Mouse (Mus musculus) G1E (cell line): Measurements from ENCODE around the gene Pknox2.

Experiments used
- CTCF ChIP-seq: IDR thresholded peaks from 2 replicates; pipeline ENCODE4 v1.5.1; 2012; ENCODE audit warnings: low read depth, low read length, inconsistent platforms, mixed read lengths
- GATA1 ChIP-seq: IDR thresholded peaks from 2 replicates; pipeline ENCODE4 v1.6.1; 2012; ENCODE audit warnings: borderline replicate concordance, low read length, inconsistent platforms, mixed read lengths

GRCm38 (mm10) chr9:37114286-37115267 is 32.6 kb downstream of the Pknox2 start:
- TF ChIP-seq CTCF = no peak
- TF ChIP-seq GATA1 = no peak
